Mouse (Mus musculus) stomach, embryonic 15.5 days (tissue): Measurements from ENCODE around the gene Adap2. TPM values are rescaled to one million over a fixed set of nuclear protein-coding genes. Genes with fewer than 3 reads are reported as not detected.
A peak's percentile ranks its signal among the peaks of the same experiment; 100 is the strongest.
"Not testable (repeated sequence)": the region's sequence is repeated elsewhere in the genome, so short reads cannot be mapped to it uniquely, and the experiment has no call there.

Experiments
- ATAC-seq: fragments of 200-750 bp; cut with Nextera tagmentation; 2 replicates; pipeline ENCODE4 v1.8.0; 2017; ENCODE audit warnings: low read depth, moderate number of reproducible peaks, moderate TSS enrichment; ENCODE audit not compliant: insufficient read depth, low FRiP score
- H3K27ac ChIP-seq: fragments of 300-500 bp; sonication (generic); 2 replicates; pipeline ENCODE4 v1.5.1; 2015; ENCODE audit warnings: mild to moderate bottlenecking, inconsistent platforms
- H3K27me3 ChIP-seq: fragments of 300-500 bp; sonication (generic); replicated peaks from 2 replicates; pipeline ENCODE4 v1.6.1; 2015; ENCODE audit warnings: inconsistent platforms
- H3K36me3 ChIP-seq: fragments of 300-500 bp; sonication (generic); 2 replicates; pipeline ENCODE4 v1.6.1; 2015; ENCODE audit warnings: inconsistent platforms
- H3K4me1 ChIP-seq: fragments of 300-500 bp; sonication (generic); 2 replicates; pipeline ENCODE4 v1.6.1; 2015; ENCODE audit warnings: inconsistent platforms
- H3K4me2 ChIP-seq: fragments of 300-500 bp; sonication (generic); 2 replicates; pipeline ENCODE4 v1.6.1; 2015; ENCODE audit warnings: mild to moderate bottlenecking, inconsistent platforms
- H3K4me3 ChIP-seq: fragments of 300-500 bp; sonication (generic); replicated peaks from 2 replicates; pipeline ENCODE4 v1.5.1; 2015; ENCODE audit warnings: inconsistent platforms
- H3K9ac ChIP-seq: fragments of 300-500 bp; sonication (generic); 2 replicates; pipeline ENCODE4 v1.6.1; 2015; ENCODE audit warnings: inconsistent platforms
- H3K9me3 ChIP-seq: fragments of 300-500 bp; sonication (generic); 2 replicates; pipeline ENCODE4 v1.6.1; 2016; ENCODE audit warnings: inconsistent platforms
- WGBS: fragments of 180-500 bp; shearing (Covaris S2); methylation state at CpG from one replicate; pipeline ENCODE4 v1.1.7; 2015; 5-methylcytosine and 5-hydroxymethylcytosine counted together
- polyA plus RNA-seq: library from polyadenylated mRNA; unstranded; fragments of >200 nt; fragmentation: Nextera tagmentation; extraction: Ambion mirVana; gene quantifications from 2 replicates; pipeline ENCODE4 v1.2.1, GENCODE M21; 2015

Adap2 gene
- polyA plus RNA-seq, 1 experiment from 2014 or later: 4.2 TPM

DNA sequence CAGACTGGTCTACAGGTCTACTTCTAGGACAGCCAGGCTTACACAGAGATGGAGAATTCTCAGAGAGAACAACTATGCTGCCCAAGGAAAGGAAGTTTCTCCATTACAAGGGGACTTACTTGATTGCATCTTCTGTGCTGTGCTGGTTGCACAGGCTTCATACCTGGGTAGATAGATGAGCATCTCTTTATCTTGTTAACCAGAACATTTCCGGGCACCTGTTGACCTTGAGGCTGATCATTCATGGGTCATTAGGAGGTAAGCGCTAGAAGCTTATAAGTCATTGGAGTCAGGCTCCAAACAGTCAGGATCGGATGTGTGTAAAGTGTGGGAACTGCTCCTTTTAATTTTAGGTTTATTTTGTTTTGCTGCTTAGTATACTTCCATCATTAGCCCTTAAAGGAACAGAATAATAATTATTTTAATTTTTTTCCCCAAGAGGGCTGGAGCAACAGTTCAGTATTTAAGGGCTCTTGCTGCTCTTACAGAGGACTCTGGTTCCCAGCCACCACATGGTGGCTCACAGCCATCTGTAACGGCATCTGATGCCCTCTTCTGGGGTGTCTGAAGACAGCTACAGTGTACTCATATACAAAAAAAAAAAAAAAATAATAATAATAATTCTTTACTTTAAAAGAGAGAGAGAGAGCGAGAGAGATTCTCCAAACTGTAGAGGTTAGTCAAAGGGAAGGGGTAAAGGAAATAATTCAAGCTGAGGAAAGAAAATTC is 27.3 kb downstream of the Adap2 start:
- no peaks in the 10 kb centered on the region for H3K4me1 ChIP-seq
- no peaks in the 10 kb centered on the region for H3K36me3 ChIP-seq
- ATAC-seq: no peak
- WGBS: 58% methylated on average over 5 of the region's 5 CpGs
- no peaks in the 10 kb centered on the region for H3K9me3 ChIP-seq
- H3K27ac ChIP-seq: no peak overlapping the region
- no peak overlapping the region for H3K9ac ChIP-seq
- H3K27me3 ChIP-seq: no peaks in the 10 kb centered on the region
- H3K4me3 ChIP-seq: no peak overlapping the region
- no peak overlapping the region for H3K4me2 ChIP-seq

DNA sequence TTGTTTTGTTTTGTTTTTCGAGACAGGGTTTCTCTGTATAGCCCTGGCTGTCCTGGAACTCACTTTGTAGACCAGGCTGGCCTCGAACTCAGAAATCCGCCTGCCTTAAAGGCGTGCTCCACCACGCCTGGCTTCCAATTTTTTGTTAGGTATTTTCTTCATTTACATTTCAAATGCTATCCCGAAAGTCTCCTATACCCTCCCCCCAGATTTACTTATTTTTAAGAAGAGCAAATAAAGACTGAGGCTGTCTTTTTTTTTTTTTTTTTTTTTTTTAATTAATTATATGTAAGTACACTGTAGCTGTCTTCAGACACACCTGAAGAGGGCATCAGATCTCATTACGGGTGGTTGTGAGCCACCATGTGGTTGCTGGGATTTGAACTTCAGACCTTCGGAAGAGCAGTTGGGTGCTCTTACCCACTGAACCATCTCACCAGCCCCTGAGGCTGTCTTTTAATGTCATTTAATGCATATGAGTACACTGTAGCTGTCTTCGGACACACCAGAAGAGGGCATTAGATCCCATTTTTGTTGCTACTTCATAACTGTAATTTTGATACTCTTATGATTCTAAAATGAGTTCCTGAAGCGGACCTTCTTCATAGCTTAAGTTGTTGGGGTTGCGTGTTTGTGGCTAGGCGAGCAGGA is 29.3 kb downstream of the Adap2 start:
- H3K9ac ChIP-seq, H3K36me3 ChIP-seq, H3K27me3 ChIP-seq, H3K4me1 ChIP-seq, H3K9me3 ChIP-seq: not testable (repeated sequence)
- Histone ChIP-seq H3K4me3 (peak overlapping the region; percentile 91), H3K4me2 (peak overlapping the region; percentile 70), H3K27ac (peak overlapping the region; percentile 90; the same call in 1 of the 2 replicates)
- peak; percentile 67 for ATAC-seq
- WGBS: 43% methylated on average over 12 of the region's 12 CpGs

DNA sequence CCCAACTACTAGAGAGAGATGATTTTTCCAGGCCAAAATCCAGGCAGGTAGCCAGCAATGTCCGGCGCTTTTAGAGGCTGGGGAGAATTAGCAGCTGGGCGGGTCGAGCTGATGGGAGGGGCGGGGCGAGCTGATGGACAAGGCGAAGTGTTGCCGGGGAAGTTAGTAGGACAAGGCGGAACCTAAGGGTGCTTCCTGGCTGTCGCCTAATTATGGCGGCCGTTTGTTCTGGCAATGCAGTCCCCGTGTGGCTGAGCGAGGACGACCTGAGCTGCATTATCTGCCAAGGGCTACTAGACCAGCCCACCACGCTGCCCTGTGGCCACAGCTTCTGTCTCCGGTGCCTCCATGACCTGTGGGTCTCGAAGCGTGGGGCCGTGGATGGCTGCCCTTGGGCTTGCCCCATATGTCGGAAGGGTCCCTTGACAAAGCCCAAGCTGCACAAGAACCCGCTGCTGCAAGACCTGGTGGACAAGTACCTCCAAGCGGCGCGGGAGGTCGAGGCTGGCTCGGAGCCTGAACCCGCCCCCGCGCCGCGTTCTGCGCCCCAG is 29.9 kb downstream of the Adap2 start, which contains the start of gene Rnf135:
Rnf135 (plus strand) TSS at position 147 of the 551 bp plus-strand sequence.
- under 1% methylated on average over 33 of the region's 33 CpGs for WGBS

DNA sequence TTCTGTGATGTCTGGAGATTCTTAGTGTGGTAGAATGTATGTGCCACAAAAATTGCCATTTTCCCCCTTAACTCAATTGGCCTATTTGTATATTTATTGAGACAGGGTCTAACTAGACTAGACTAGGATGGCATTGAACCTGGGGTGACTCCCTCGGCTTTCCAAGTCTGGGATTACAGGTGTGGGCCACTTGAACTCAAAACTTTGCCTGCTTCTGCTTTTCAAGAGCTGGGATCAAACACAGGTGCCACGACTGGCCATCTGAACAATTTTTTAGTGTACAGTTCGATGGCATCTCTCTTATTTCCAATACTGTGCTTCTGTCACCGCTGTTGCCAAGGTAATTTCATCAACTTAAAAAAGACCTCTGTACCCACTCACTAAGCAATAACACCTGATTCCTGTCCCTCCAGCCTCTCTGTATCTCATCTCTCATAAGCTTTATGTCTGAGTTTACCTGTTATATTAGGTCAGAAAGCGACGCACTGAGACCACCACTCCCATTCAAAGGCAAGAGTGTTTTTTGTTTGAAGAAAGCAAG is 30.7 kb downstream of the Adap2 start:
- Histone ChIP-seq H3K9ac (no peak overlapping the region), H3K27me3 (no peaks in the 10 kb centered on the region), H3K9me3 (no peaks in the 10 kb centered on the region), H3K4me1 (no peaks in the 10 kb centered on the region), H3K27ac (no peak overlapping the region), H3K4me2 (peak overlapping the region; percentile 70), H3K4me3 (peak overlapping the region; percentile 91), H3K36me3 (no peaks in the 10 kb centered on the region)
- WGBS: 79% methylated on average over 6 of the region's 6 CpGs
- ATAC-seq: no peak

More for the DNA sequence above, 29.9 kb downstream of the Adap2 start, which contains the start of gene Rnf135:
- no peaks in the 10 kb centered on the region for H3K36me3 ChIP-seq
- H3K4me2 ChIP-seq: peak within 1 kb of the TSS; percentile 70
- H3K27me3 ChIP-seq: no peaks in the 10 kb centered on the region
- peak within 1 kb of the TSS; percentile 69 for H3K9ac ChIP-seq
- peak within 1 kb of the TSS; percentile 90 for H3K27ac ChIP-seq
- no peaks in the 10 kb centered on the region for H3K4me1 ChIP-seq
- no peaks in the 10 kb centered on the region for H3K9me3 ChIP-seq
- ATAC-seq: peak; percentile 94
- peak within 1 kb of the TSS; percentile 91 for H3K4me3 ChIP-seq

DNA sequence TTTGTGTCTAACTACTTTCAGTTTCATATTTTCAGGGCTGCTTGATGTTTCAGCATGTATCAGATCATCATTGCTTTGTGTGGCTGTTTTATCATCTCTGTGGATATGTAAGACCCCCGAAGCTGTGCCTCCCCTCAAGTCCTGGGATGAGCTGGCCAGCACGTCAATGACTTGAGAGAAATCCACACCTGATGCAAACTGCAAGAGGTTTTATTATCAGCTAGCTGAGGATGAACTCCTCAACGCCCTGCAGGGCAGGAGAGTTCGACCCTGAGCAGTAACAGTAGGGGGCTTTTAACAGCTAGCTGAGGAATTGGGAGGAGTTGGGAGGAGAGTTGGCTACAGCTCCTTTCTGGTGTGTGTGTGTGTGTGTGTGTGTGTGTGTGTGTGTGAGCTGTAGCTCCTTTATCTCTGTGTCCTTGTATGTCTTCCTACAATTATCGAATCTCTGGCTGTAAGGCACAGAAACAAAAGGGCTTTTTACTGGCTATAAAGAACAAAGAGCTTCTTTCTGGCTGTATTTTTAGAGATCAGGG is 31.6 kb downstream of the Adap2 start:
- not testable (repeated sequence) for ATAC-seq, H3K4me2 ChIP-seq, H3K4me3 ChIP-seq, H3K27ac ChIP-seq, H3K9ac ChIP-seq, H3K9me3 ChIP-seq, H3K4me1 ChIP-seq, H3K27me3 ChIP-seq, H3K36me3 ChIP-seq
- 71% methylated on average over 5 of the region's 5 CpGs for WGBS

DNA sequence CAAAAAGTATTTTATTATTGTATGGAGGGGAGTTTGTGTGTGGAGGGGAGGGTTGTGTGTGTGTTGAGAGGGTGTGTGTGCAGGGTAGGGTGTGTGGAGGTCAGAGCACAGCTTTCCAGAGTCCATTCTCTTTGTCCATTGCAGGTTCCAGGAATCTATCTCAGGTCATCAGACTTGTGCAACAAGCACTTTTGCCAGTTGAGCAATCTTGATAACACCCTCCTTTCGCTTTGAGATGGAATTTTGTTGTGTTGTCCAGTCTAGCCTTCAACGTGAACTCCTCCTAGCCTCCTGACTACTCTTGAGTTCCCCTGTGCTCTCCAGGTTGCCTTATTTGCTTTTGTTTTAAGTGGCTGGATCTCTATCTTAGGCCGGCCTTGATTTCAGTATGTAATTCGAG is 36.4 kb downstream of the Adap2 start:
- no peak overlapping the region for H3K27ac ChIP-seq
- no peak overlapping the region for H3K9ac ChIP-seq
- H3K36me3 ChIP-seq: peaks cover 8% of the 10 kb centered on the region; the same call in 1 of the 2 replicates
- H3K4me1 ChIP-seq: no peaks in the 10 kb centered on the region
- 58% methylated on average over 4 of the region's 4 CpGs for WGBS
- H3K27me3 ChIP-seq: no peaks in the 10 kb centered on the region
- no peak overlapping the region for H3K4me3 ChIP-seq
- H3K9me3 ChIP-seq: no peaks in the 10 kb centered on the region
- no peak for ATAC-seq
- H3K4me2 ChIP-seq: no peak overlapping the region

DNA sequence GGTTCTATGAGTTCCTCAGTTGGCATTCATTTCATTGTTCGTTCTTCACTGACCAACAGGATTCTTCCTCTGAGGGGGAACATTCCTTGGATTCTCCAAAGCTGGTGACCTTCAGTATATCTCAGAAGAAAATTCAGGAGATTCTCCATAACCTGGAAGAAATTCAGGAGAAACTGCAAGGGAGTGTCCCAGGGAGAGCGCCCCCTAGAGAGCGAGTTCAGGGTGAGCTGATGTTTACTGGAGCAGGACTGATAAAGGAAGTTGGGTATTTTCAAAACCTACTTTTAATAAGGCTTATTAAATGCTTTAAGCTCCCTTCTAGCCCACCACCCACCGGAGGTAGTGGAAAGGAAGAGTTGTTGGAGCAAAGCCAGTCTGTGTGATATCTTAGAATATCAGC is 39.9 kb downstream of the Adap2 start:
- Histone ChIP-seq H3K9me3 (no peaks in the 10 kb centered on the region), H3K4me2 (no peak overlapping the region), H3K4me1 (no peaks in the 10 kb centered on the region), H3K27me3 (no peaks in the 10 kb centered on the region), H3K36me3 (peaks cover 8% of the 10 kb centered on the region; the same call in 1 of the 2 replicates), H3K4me3 (no peak overlapping the region), H3K27ac (no peak overlapping the region), H3K9ac (no peak overlapping the region)
- no peak for ATAC-seq
- 75% methylated on average over 4 of the region's 4 CpGs for WGBS

DNA sequence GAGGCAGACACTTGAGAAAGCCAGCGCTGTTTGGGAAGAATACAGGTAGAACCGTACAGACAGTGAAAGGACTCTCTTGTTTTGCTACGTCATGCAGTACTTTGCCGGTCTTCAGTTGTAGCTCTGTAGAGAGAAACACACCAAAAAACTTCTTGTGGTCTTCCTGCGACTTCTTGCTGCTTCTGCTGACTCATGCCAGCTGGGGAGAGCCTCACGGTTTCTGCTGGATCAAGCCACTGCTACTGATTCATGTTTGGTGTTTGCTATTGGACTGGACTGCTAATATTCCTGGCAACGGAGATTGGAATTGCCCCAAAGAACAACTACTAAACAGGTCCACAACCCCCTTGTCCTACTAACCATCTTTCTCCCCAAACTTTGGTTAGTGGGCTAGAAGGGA is 42.4 kb downstream of the Adap2 start:
- no peaks in the 10 kb centered on the region for H3K27me3 ChIP-seq
- H3K27ac ChIP-seq: no peak overlapping the region
- peaks cover 8% of the 10 kb centered on the region; the same call in 1 of the 2 replicates for H3K36me3 ChIP-seq
- no peak overlapping the region for H3K9ac ChIP-seq
- ATAC-seq: no peak
- no peak overlapping the region for H3K4me3 ChIP-seq
- H3K4me1 ChIP-seq: no peaks in the 10 kb centered on the region
- H3K4me2 ChIP-seq: no peak overlapping the region
- WGBS: 78% methylated on average over 7 of the region's 7 CpGs
- H3K9me3 ChIP-seq: no peaks in the 10 kb centered on the region

DNA sequence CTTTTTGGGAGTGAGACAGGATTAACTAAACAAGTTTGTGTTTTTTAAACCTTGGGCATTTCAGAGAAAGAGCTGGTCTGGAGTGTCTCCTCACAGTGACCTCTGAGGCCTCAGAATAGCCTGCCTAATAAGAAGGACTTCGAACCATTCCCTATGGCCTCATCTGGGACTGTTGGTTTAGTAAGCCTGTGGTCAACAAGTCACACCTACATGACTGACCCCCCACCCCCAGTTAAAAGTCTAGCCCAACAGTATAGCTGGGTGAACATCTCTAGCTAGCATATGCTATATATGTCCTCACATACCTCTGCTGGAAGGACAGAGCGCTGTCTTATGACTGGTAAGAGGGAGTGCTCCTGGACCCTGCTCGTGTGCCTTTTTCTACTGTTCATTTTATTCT is 45.4 kb downstream of the Adap2 start:
- no peaks in the 10 kb centered on the region for H3K4me1 ChIP-seq
- no peak overlapping the region for H3K4me3 ChIP-seq
- H3K9me3 ChIP-seq: no peaks in the 10 kb centered on the region
- no peak overlapping the region for H3K9ac ChIP-seq
- ATAC-seq: no peak
- H3K36me3 ChIP-seq: peaks cover 3% of the 10 kb centered on the region; the same call in 1 of the 2 replicates
- WGBS: 89% methylated on average over 3 of the region's 3 CpGs
- H3K27me3 ChIP-seq: no peaks in the 10 kb centered on the region
- H3K27ac ChIP-seq: no peak overlapping the region
- no peak overlapping the region for H3K4me2 ChIP-seq

DNA sequence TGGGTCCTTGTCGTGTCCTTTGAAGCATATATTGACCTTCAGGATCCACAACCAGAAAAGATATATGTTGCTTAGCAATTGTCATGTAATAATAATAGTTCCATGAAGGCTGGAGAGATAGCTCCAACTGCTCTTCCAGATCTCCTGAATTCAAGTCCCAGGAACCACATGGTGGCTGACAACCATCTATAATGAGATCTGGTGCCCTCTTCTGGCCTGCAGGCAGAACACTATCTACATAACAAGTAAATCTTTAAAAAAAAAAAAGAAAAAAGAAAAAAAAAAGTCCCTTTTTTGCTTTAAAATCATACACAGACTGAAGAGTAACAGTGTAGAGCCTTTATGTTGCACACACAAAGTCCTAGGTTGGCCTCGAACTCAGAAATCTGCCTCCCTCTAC is 45.9 kb downstream of the Adap2 start:
- Histone ChIP-seq H3K4me1 (no peaks in the 10 kb centered on the region), H3K36me3 (no peaks in the 10 kb centered on the region), H3K4me3 (no peak overlapping the region), H3K4me2 (no peak overlapping the region), H3K27me3 (no peaks in the 10 kb centered on the region), H3K9ac (no peak overlapping the region), H3K27ac (no peak overlapping the region), H3K9me3 (no peaks in the 10 kb centered on the region)
- WGBS: 98% methylated on average over 2 of the region's 2 CpGs
- ATAC-seq: no peak

DNA sequence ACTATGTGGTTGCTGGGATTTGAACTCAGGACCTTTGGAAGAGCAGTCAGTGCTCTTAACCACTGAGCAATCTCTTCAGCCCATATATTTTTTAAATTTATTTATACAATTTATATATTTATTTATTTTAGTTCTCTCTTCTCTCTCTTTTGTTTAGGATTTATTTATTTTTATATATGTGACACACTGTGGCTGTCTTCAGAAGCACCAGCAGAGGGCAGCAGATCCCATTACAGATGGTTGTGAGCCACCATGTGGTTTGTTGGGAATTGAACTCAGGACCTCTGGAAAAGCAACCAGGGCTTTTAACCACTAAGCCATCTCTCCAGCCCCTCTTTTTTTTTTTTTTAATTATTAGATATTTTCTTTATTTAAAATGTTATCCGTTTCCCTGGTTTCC is 46.4 kb downstream of the Adap2 start:
- 67% methylated on average over 1 of the region's 1 CpGs for WGBS
- no peaks in the 10 kb centered on the region for H3K9me3 ChIP-seq
- H3K4me1 ChIP-seq: no peaks in the 10 kb centered on the region
- H3K36me3 ChIP-seq: no peaks in the 10 kb centered on the region
- H3K9ac ChIP-seq: no peak overlapping the region
- no peak overlapping the region for H3K27ac ChIP-seq
- no peak for ATAC-seq
- H3K4me3 ChIP-seq: no peak overlapping the region
- no peaks in the 10 kb centered on the region for H3K27me3 ChIP-seq
- no peak overlapping the region for H3K4me2 ChIP-seq

DNA sequence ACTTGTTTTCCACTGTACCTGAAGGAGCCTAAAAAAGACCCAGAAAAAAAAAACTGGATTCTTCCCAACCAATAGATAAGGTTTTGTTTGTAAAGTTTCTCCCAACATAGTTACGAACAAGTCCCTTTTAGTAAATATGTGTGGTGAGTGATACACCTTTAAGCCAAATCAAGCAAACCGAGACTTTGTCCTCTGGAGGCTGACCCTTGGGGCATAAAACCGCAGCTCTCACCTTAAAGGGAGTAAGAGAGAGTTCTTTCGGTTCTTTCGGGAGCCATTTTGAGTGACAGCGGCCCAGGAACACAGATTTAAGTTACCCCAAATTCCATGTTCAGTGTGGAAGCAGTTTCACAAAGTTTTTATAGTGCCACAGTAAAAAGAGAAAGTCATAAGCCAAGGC is 48.4 kb downstream of the Adap2 start:
- H3K9ac ChIP-seq: no peak overlapping the region
- no peaks in the 10 kb centered on the region for H3K9me3 ChIP-seq
- H3K36me3 ChIP-seq: no peaks in the 10 kb centered on the region
- H3K27ac ChIP-seq: no peak overlapping the region
- no peaks in the 10 kb centered on the region for H3K27me3 ChIP-seq
- H3K4me2 ChIP-seq: no peak overlapping the region
- 70% methylated on average over 6 of the region's 6 CpGs for WGBS
- no peak for ATAC-seq
- no peaks in the 10 kb centered on the region for H3K4me1 ChIP-seq
- H3K4me3 ChIP-seq: no peak overlapping the region
